Mouse (Mus musculus): ENCODE measurements around the gene Fam180a. TPM values are rescaled to one million over a fixed set of nuclear protein-coding genes. Genes with fewer than 3 reads are reported as not detected.
A peak's percentile ranks its signal among the peaks of the same experiment; 100 is the strongest.

Fam180a gene
- polyA plus RNA-seq, 1 experiment from 2014 or later = 2.3 TPM

GRCm38 (mm10) chr6:35337836-35338235, 11.9 kb upstream of the Fam180a start:
- no peak for ATAC-seq
- WGBS = 63% methylated on average over 8 of the region's 8 CpGs
- no peak overlapping the region for H3K4me2 ChIP-seq (replicated peaks)

GRCm38 (mm10) chr6:35335452-35335851, 9.5 kb upstream of the Fam180a start:
- H3K4me3 ChIP-seq (replicated peaks) = no peak overlapping the region
- H3K27me3 ChIP-seq (replicated peaks) = no peaks in the 10 kb centered on the region
- WGBS = 40% methylated on average over 5 of the region's 5 CpGs
- no peaks in the 10 kb centered on the region for H3K9me3 ChIP-seq
- 0 out of 2 replicates have a peak, but pooled peaks cover 3% of the 10 kb centered on the region for H3K4me1 ChIP-seq (replicated peaks)
- no peaks in the 10 kb centered on the region for H3K36me3 ChIP-seq
- H3K9ac ChIP-seq = no peak overlapping the region
- no peak overlapping the region for H3K4me2 ChIP-seq (replicated peaks)
- no peak for ATAC-seq
- no peak overlapping the region for H3K27ac ChIP-seq

More at GRCm38 (mm10) chr6:35337836-35338235, 11.9 kb upstream of the Fam180a start:
- no peaks in the 10 kb centered on the region for H3K9me3 ChIP-seq
- H3K4me3 ChIP-seq (replicated peaks) = no peak overlapping the region
- no peaks in the 10 kb centered on the region for H3K36me3 ChIP-seq
- H3K9ac ChIP-seq = no peak overlapping the region
- H3K27me3 ChIP-seq (replicated peaks) = no peaks in the 10 kb centered on the region
- H3K27ac ChIP-seq = no peak overlapping the region
- H3K4me1 ChIP-seq (replicated peaks) = no peaks in the 10 kb centered on the region

GRCm38 (mm10) chr6:35334278-35334677, 8.3 kb upstream of the Fam180a start:
- no peak overlapping the region for H3K4me2 ChIP-seq (replicated peaks)
- WGBS = 74% methylated on average over 4 of the region's 4 CpGs
- H3K4me3 ChIP-seq (replicated peaks) = no peak overlapping the region
- H3K9ac ChIP-seq = no peak overlapping the region
- H3K36me3 ChIP-seq = no peaks in the 10 kb centered on the region
- no peaks in the 10 kb centered on the region for H3K9me3 ChIP-seq
- no peak for ATAC-seq
- 0 out of 2 replicates have a peak, but pooled peaks cover 3% of the 10 kb centered on the region for H3K4me1 ChIP-seq (replicated peaks)
- H3K27me3 ChIP-seq (replicated peaks) = no peaks in the 10 kb centered on the region
- no peak overlapping the region for H3K27ac ChIP-seq

GRCm38 (mm10) chr6:35333632-35334031, 7.7 kb upstream of the Fam180a start:
- H3K9ac ChIP-seq = no peak overlapping the region
- WGBS = 45% methylated on average over 3 of the region's 3 CpGs
- no peak overlapping the region for H3K27ac ChIP-seq
- H3K36me3 ChIP-seq = no peaks in the 10 kb centered on the region
- H3K4me2 ChIP-seq (replicated peaks) = no peak overlapping the region
- 0 out of 2 replicates have a peak, but pooled peaks cover 3% of the 10 kb centered on the region for H3K4me1 ChIP-seq (replicated peaks)
- ATAC-seq = peak; percentile 64; the same call in 1 of the 2 replicates
- H3K27me3 ChIP-seq (replicated peaks) = no peaks in the 10 kb centered on the region
- no peak overlapping the region for H3K4me3 ChIP-seq (replicated peaks)
- H3K9me3 ChIP-seq = no peaks in the 10 kb centered on the region

- Histone ChIP-seq H3K9ac (no peak overlapping the region), H3K4me3 (replicated peaks) (no peak overlapping the region), H3K36me3 (no peaks in the 10 kb centered on the region), H3K27me3 (replicated peaks) (no peaks in the 10 kb centered on the region), H3K9me3 (no peaks in the 10 kb centered on the region), H3K4me2 (replicated peaks) (no peak overlapping the region), H3K27ac (no peak overlapping the region), H3K4me1 (replicated peaks) (peaks cover 4% of the 10 kb centered on the region; the same call in 1 of the 2 replicates)
- ATAC-seq = no peak
- WGBS = 44% methylated on average over 6 of the region's 6 CpGs
Measured at GRCm38 (mm10) chr6:35330834-35331233, 4.9 kb upstream of the Fam180a start.

- Histone ChIP-seq H3K9me3 (no peaks in the 10 kb centered on the region), H3K27me3 (replicated peaks) (no peaks in the 10 kb centered on the region), H3K36me3 (no peaks in the 10 kb centered on the region), H3K4me3 (replicated peaks) (no peak overlapping the region), H3K4me2 (replicated peaks) (no peak overlapping the region), H3K27ac (no peak overlapping the region), H3K4me1 (replicated peaks) (peaks cover 6% of the 10 kb centered on the region; the same call in 1 of the 2 replicates), H3K9ac (no peak overlapping the region)
- ATAC-seq = no peak
- 95% methylated on average over 12 of the region's 12 CpGs for WGBS
Measured at GRCm38 (mm10) chr6:35329956-35330355, 4.0 kb upstream of the Fam180a start.

GRCm38 (mm10) chr6:35324306-35324705, 1.6 kb downstream of the Fam180a start:
- no peak overlapping the region for H3K4me2 ChIP-seq (replicated peaks)
- no peak for ATAC-seq
- 73% methylated on average over 9 of the region's 9 CpGs for WGBS

GRCm38 (mm10) chr6:35323046-35323445, 2.9 kb downstream of the Fam180a start:
- Histone ChIP-seq H3K9ac (no peak overlapping the region), H3K4me3 (replicated peaks) (no peak overlapping the region), H3K36me3 (no peaks in the 10 kb centered on the region), H3K4me2 (replicated peaks) (no peak overlapping the region), H3K4me1 (replicated peaks) (peaks cover 3% of the 10 kb centered on the region; the same call in 1 of the 2 replicates), H3K27ac (no peak overlapping the region), H3K9me3 (no peaks in the 10 kb centered on the region), H3K27me3 (replicated peaks) (no peaks in the 10 kb centered on the region)
- 71% methylated on average over 1 of the region's 1 CpGs for WGBS
- no peak for ATAC-seq

More at GRCm38 (mm10) chr6:35324306-35324705, 1.6 kb downstream of the Fam180a start:
- Histone ChIP-seq H3K27ac (no peak overlapping the region), H3K4me1 (replicated peaks) (peaks cover 3% of the 10 kb centered on the region; the same call in 1 of the 2 replicates), H3K4me3 (replicated peaks) (no peak overlapping the region), H3K27me3 (replicated peaks) (no peaks in the 10 kb centered on the region), H3K9ac (no peak overlapping the region), H3K36me3 (no peaks in the 10 kb centered on the region), H3K9me3 (no peaks in the 10 kb centered on the region)

- H3K27me3 ChIP-seq (replicated peaks) = no peaks in the 10 kb centered on the region
- H3K36me3 ChIP-seq = no peaks in the 10 kb centered on the region
- ATAC-seq = peak; percentile 92
- H3K9me3 ChIP-seq = no peaks in the 10 kb centered on the region
- peaks cover 3% of the 10 kb centered on the region; the same call in 1 of the 2 replicates for H3K4me1 ChIP-seq (replicated peaks)
- WGBS = 60% methylated on average over 4 of the region's 4 CpGs
- no peak overlapping the region for H3K9ac ChIP-seq
- H3K4me2 ChIP-seq (replicated peaks) = no peak overlapping the region
- no peak overlapping the region for H3K4me3 ChIP-seq (replicated peaks)
- 0 out of 2 replicates have a peak overlapping the region, but pooled peaks have one; percentile 51 for H3K27ac ChIP-seq
Measured at GRCm38 (mm10) chr6:35321105-35321504, 4.8 kb downstream of the Fam180a start.

GRCm38 (mm10) chr6:35319850-35320249, 6.1 kb downstream of the Fam180a start:
- Histone ChIP-seq H3K4me3 (replicated peaks) (no peak overlapping the region), H3K4me2 (replicated peaks) (no peak overlapping the region), H3K9ac (no peak overlapping the region), H3K4me1 (replicated peaks) (no peaks in the 10 kb centered on the region), H3K9me3 (no peaks in the 10 kb centered on the region), H3K27ac (no peak overlapping the region), H3K27me3 (replicated peaks) (no peaks in the 10 kb centered on the region), H3K36me3 (no peaks in the 10 kb centered on the region)
- 74% methylated on average over 6 of the region's 6 CpGs for WGBS
- ATAC-seq = no peak

- no peaks in the 10 kb centered on the region for H3K4me1 ChIP-seq (replicated peaks)
- H3K4me2 ChIP-seq (replicated peaks) = no peak overlapping the region
- ATAC-seq = no peak
- 94% methylated on average over 8 of the region's 8 CpGs for WGBS
- no peak overlapping the region for H3K27ac ChIP-seq
- H3K9ac ChIP-seq = no peak overlapping the region
- H3K9me3 ChIP-seq = no peaks in the 10 kb centered on the region
- no peaks in the 10 kb centered on the region for H3K36me3 ChIP-seq
- H3K4me3 ChIP-seq (replicated peaks) = no peak overlapping the region
- H3K27me3 ChIP-seq (replicated peaks) = no peaks in the 10 kb centered on the region
Measured at GRCm38 (mm10) chr6:35313520-35313919, 12.4 kb downstream of the Fam180a start.

- H3K4me3 ChIP-seq (replicated peaks) = no peak overlapping the region
- no peak overlapping the region for H3K27ac ChIP-seq
- no peak overlapping the region for H3K4me2 ChIP-seq (replicated peaks)
- no peaks in the 10 kb centered on the region for H3K27me3 ChIP-seq (replicated peaks)
- H3K9ac ChIP-seq = no peak overlapping the region
- no peaks in the 10 kb centered on the region for H3K36me3 ChIP-seq
- H3K4me1 ChIP-seq (replicated peaks) = no peaks in the 10 kb centered on the region
- no peaks in the 10 kb centered on the region for H3K9me3 ChIP-seq
- ATAC-seq = no peak
- 51% methylated on average over 7 of the region's 7 CpGs for WGBS
Measured at GRCm38 (mm10) chr6:35309406-35309805, 16.5 kb downstream of the Fam180a start.

GRCm38 (mm10) chr6:35308037-35308436, 17.9 kb downstream of the Fam180a start, which contains the start of gene Slc13a4:
Gene Slc13a4, minus strand, starts transcription at chr6:35308131.
- Histone ChIP-seq H3K9me3 (no peaks in the 10 kb centered on the region), H3K9ac (no peak within 1 kb of the TSS), H3K4me1 (replicated peaks) (no peaks in the 10 kb centered on the region; the same call in 1 of the 2 replicates), H3K36me3 (no peaks in the 10 kb centered on the region), H3K27ac (no peak within 1 kb of the TSS), H3K4me2 (replicated peaks) (no peak within 1 kb of the TSS), H3K27me3 (replicated peaks) (no peaks in the 10 kb centered on the region), H3K4me3 (replicated peaks) (no peak within 1 kb of the TSS)
- WGBS = 47% methylated on average over 7 of the region's 7 CpGs
- ATAC-seq = no peak

All from intestine, embryonic 15.5 days (tissue).